Mouse (Mus musculus): ENCODE data around the gene Gm21317. TPM values are rescaled to one million over a fixed set of nuclear protein-coding genes. Genes with fewer than 3 reads are reported as not detected.
"Not testable (repeated sequence)": the region's sequence is repeated elsewhere in the genome, so short reads cannot be mapped to it uniquely, and the experiment has no call there.

Gm21317 gene
- polyA plus RNA-seq (2015; fragmentation: Nextera tagmentation; extraction: Ambion mirVana), result not detected in 2 replicates

- H3K9ac ChIP-seq (replicated peaks); H3K27ac ChIP-seq; H3K36me3 ChIP-seq; H3K4me2 ChIP-seq (replicated peaks); H3K27me3 ChIP-seq; H3K9me3 ChIP-seq; H3K4me1 ChIP-seq (replicated peaks); H3K4me3 ChIP-seq (replicated peaks); ATAC-seq: not testable (repeated sequence)
- no CpG with 5 or more reads among the region's 6 CpGs for WGBS
These were observed at the start of gene Gm21317 for GRCm38 (mm10) chrY:82224927-82225326. Gene Gm21317 (plus strand): TSS chrY:82225227.

All from midbrain, embryonic 13.5 days (tissue).